Mouse (Mus musculus) spleen, postnatal 4 days (tissue): ENCODE measurements around the gene Traf6.

Experiments used
- DNase-seq, 2 experiments: peaks; one replicate each; pipeline ENCODE4 v3.0.0; 2022; ENCODE audit warnings: low spot score in 2 of 2

Gene Traf6

GRCm38 (mm10) chr2:101678236-101679021, at the start of gene Traf6:
Traf6 (plus strand) TSS chr2:101678429.
- DNase-seq, result peak; percentile 87 to 95

GRCm38 (mm10) chr2:101638979-101639839, 39.0 kb upstream of the Traf6 start:
- no peak for DNase-seq

DNA sequence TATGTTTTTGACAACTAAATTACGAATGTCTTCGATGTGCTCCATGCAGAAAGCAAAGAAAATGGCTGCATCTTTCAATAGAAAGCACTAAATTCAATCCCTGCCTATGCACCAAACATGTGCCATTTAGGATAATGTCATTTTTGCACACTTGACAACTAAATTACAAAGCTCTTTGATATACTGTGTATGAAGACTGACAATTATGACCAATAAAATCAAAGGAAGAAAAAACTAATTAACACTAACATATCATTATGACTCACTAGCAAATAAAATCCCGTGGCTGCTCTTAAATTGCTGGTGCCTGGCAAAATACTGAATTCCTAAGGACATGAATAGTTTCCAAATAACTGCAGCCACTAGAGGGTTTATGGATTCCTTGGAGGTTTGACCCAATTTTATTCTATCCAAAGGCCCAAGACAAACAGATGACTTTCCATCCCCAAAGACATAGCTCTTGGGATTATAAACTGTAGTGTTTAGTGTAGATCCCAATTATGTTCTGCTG, 38.3 kb upstream of the Traf6 start:
- DNase-seq, result no peak

DNA sequence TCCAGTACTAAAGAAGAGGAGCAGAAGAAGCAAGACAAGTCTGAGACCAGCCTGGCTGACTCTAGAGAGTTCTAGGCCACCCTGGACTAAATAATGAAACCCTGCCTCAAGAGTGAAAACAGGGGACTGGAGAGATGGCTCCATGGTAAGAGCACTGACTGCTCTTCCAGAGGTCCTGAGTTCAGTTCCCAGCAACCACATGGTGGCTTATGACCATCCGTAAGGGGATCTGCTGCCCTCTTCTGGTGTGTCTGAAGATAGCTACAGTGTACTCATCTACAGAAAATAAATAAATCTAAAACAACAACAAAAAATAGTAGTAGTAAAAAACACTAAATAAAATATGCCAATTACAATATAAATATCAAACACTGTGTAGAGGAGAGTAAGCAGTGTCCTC, 32.4 kb upstream of the Traf6 start:
- DNase-seq, result no peak

DNA sequence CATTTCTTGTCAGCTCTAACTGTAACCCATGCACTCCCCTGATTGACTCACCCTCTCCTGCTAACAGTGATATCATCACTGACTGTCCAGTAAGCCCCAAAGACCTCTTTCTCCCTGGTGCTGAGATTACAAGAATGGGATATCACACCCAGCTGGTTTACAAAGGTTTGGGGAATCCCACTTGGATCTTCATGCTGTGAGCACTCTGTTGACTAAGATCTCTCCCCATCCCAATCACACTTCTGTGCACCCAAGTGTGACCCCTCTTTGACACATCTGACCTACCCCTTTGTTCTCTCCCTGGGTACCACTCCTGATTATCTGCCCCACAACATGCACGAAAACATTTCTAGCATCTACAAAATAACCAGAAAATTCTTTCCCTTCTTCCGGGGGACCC, 29.9 kb upstream of the Traf6 start:
- DNase-seq, result no peak

DNA sequence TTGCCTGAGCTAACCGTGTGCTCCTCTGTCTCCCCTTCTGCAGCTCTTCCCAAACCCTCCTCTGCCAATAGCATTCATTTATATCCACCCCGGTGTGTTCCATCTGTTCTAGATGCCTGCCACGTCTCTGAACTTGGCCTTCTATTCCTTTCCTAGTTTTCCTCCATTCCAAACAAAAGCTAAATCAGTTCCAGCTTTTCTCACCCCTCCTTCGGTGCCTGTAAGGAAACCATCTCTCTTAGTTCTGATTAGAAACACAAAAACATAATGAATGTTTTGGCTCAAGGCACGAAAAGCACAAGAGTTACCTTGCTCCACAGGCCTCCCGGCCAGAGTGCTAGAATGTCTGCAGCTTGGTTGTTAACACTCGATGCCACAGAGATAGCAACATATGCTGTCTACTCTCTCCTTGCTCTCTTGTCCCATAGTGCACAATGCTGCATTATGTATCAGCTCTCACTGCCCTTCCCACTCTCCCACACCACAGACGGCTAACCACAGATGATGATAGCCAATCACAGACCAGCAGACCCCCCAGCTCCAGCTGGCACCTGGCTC, 29.0 kb upstream of the Traf6 start, which contains the start of the genes Rag1 and B230118H07Rik:
Rag1 (minus strand) TSS at position 388 of the 558 bp plus-strand sequence.
B230118H07Rik (minus strand) TSS at position 419 of the 558 bp plus-strand sequence.
- no peak for DNase-seq

GRCm38 (mm10) chr2:101650446-101650845, 27.8 kb upstream of the Traf6 start:
- no peak for DNase-seq

GRCm38 (mm10) chr2:101652204-101652920, 25.9 kb upstream of the Traf6 start:
- DNase-seq, result no peak

GRCm38 (mm10) chr2:101652921-101653597, 25.2 kb upstream of the Traf6 start:
- DNase-seq, result peak; percentile 60 to 84

- DNase-seq, result no peak
Measured at GRCm38 (mm10) chr2:101660536-101660935, 17.7 kb upstream of the Traf6 start.

- peak; percentile 61 to 81 for DNase-seq
Measured at GRCm38 (mm10) chr2:101665058-101665702, 13.0 kb upstream of the Traf6 start.

GRCm38 (mm10) chr2:101665703-101666092, 12.5 kb upstream of the Traf6 start:
- DNase-seq, result no peak

DNA sequence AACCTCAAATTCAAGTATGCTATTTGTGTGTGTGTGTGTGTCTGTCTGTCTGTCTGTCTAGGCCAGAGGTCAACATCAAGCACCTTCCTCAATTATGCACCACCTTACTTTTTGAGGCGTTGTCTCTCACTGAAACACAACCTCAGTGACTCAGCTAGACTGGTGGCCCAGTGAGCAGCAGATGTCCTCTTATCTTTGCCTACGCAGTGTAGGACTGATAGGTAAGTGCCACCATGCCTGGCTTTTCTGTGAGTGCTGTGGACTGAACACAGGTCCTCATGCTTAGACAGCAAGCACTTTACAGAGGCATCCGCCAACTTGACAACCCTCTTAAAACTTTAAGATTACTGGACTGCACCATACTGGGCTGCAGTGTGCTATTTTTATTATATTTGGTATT, 9.5 kb upstream of the Traf6 start:
- DNase-seq, result no peak

- no peak for DNase-seq
Measured at GRCm38 (mm10) chr2:101673547-101673946, 4.7 kb upstream of the Traf6 start.

DNA sequence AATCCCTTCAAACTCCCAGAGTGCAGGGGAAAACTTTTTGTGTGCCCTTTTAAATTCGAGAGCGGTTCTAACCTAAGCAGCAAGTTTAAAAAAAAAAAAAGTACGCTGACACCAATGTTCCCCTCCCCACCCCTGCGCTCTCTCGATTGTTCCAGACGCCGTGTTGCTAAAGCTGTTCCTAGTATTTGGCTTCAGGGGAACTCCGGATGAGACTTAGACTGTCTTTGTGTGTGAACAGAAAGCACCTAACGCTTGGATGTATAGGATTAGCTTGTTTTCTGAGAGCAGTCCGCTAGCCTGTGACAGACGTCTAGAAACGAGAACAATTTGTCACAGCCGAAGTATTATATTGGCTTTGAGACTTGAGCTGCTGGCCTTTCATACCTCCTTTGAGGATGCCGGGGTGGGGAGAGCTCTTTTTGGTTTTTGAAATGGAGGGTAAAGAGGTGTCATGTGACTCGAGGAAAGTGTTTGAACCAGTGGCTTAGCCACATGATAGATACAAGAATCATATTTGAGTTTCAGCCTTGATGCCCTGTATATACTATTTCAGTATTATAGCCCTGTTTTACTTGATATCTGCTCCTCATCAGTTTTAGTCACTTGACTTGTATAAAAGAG, 1.0 kb downstream of the Traf6 start:
- no peak for DNase-seq

DNA sequence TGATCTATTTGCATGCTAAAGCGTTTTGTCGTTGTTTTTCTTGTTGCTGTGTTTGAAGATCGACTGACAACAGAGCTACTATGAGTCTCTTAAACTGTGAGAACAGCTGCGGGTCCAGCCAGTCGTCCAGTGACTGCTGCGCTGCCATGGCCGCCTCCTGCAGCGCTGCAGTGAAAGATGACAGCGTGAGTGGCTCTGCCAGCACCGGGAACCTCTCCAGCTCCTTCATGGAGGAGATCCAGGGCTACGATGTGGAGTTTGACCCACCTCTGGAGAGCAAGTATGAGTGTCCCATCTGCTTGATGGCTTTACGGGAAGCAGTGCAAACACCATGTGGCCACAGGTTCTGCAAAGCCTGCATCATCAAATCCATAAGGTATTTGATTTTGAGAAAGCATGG, 6.2 kb downstream of the Traf6 start:
- no peak for DNase-seq

DNA sequence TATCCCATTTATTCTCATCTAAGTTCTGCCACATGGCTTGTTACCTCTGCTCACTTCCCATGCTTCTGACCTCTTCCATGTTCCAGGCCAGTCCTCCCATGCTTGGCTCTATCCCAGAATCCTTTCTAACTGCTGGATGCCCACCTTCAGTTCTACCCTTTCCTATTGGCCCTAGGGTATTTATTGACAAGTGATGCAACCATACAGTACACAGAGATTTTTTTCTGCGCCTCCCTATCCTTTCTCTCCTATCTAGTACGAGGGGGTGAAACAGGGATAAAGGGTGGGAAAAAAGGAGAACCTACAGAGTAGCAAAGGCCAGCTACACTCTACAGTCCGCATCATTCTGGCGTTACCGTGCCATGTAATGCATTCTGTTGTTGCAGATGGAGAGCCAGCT, 9.8 kb downstream of the Traf6 start:
- no peak for DNase-seq

DNA sequence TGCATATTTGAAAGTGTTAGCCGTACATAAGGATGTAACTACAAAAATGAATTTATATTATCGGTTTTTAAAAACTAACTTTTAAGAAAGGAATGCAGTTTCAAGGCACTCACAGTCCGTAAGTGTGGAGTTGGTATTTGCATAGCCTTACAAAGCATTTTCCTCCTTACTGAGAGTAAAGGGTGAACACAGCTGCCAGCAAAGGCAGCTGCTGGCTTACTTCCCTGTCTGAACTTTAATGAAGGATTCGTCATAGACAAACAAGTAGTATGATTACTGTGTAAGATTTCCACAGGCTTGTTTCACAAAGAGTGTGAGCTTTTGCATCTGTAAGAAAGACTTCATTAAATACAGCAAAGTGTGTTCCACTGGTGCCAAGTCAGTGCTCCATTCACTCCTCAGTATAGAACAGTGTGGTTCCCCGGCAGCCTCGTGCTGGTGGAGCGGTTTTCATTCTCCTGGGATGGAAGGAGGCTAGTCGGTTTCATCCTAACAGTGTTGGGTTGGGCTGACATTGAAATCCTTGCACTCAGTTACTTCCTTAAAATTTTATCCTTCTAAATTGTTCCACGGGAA, 12.1 kb downstream of the Traf6 start:
- no peak for DNase-seq

DNA sequence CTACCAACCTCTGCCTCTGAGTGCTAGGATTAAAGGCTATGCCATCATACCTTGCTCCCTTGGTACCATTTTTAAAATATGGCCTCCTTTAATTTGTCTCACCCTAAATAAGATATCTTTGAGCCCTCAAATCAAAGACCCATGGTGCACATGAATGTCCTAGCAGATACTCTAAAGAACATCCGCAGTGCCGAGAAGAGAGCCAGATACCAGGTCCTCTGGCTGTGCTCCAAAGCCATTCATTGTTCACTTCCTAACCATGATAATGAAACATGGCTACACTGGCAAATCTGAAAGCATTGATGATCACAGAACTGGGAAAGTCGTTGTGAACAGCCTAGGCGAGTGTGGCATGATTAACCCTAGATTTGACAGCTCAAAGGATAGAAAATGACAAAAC, 14.8 kb downstream of the Traf6 start:
- DNase-seq, result no peak
